Mouse (Mus musculus) MEL (cell line): ENCODE measurements around the gene F930015N05Rik.

Source experiments
- CHD2 ChIP-seq: IDR thresholded peaks from 2 replicates; pipeline ENCODE4 v1.6.1; 2011; ENCODE audit warnings: low read length, improper control_type of control experiment
- CTCF ChIP-seq, 3 experiments: IDR thresholded peaks in 2 of 3; conservative IDR thresholded peaks in 1 of 3; 2 replicates each; pipeline ENCODE4 v1.5.1; 2011 to 2012; ENCODE audit warnings: low read length in 3 of 3, low read depth in 2 of 3, mild to moderate bottlenecking in 2 of 3, improper control_type of control experiment in 1 of 3, inconsistent platforms in 1 of 3, mixed read lengths in 1 of 3, moderate library complexity in 1 of 3; ENCODE audit not compliant: control insufficient read depth in 1 of 3, insufficient read depth in 1 of 3, poor library complexity in 1 of 3, severe bottlenecking in 1 of 3
- EP300 ChIP-seq, 2 experiments: IDR thresholded peaks; 2 replicates each; pipeline ENCODE4 v1.6.1; 2011; ENCODE audit warnings: improper control_type of control experiment in 2 of 2, low read length in 2 of 2, low read depth in 1 of 2, mild to moderate bottlenecking in 1 of 2
- GATA1 ChIP-seq: IDR thresholded peaks from 2 replicates; pipeline ENCODE4 v1.6.1; 2011; ENCODE audit warnings: low read depth, low read length, improper control_type of control experiment
- ZKSCAN1 ChIP-seq: IDR thresholded peaks from 2 replicates; pipeline ENCODE4 v1.6.1; 2012; ENCODE audit warnings: low read depth, mild to moderate bottlenecking, inconsistent platforms, low read length, improper control_type of control experiment, moderate library complexity

GRCm38 (mm10) chr11:64436412-64436727, at the start of gene F930015N05Rik:
- no peak for TF ChIP-seq CTCF (IDR thresholded peaks at IDR 0.05 in 2 of 3, conservative IDR thresholded peaks at IDR 0.05 in 1 of 3; ENCODE audit: control insufficient read depth in 1 of 3, insufficient read depth in 1 of 3, low read depth in 2 of 3, low read length in 3 of 3, poor library complexity in 1 of 3, severe bottlenecking in 1 of 3)
- TF ChIP-seq EP300 (IDR thresholded peaks at IDR 0.05; ENCODE audit: low read depth in 1 of 2, low read length in 2 of 2), result no peak
- TF ChIP-seq ZKSCAN1, result no peak
- TF ChIP-seq CHD2, result no peak
- TF ChIP-seq GATA1, result no peak
